Mouse (Mus musculus) left cerebral cortex, postnatal 4 days (tissue): Measurements from ENCODE around the gene Sdhb. TPM values are rescaled to one million over a fixed set of nuclear protein-coding genes. Genes with fewer than 3 reads are reported as not detected.
A peak's percentile ranks its signal among the peaks of the same experiment; 100 is the strongest.

Experiments used
- DNase-seq: peaks from one replicate; pipeline ENCODE4 v3.0.0-alpha.2; 2022
- intact Hi-C: fragments of 180-260 bp; cut with DNase I; formaldehyde crosslinking; loops from one replicate; pipeline ENCODE4 v1.15.1; 2025
- total RNA-seq, 2 experiments: library from RNA; stranded (reverse); gene quantifications; 2 replicates each; pipeline ENCODE4 v1.2.3; 2021

Sdhb gene
- 100 to 1,000 TPM; 174 to 177 TPM for total RNA-seq

DNA sequence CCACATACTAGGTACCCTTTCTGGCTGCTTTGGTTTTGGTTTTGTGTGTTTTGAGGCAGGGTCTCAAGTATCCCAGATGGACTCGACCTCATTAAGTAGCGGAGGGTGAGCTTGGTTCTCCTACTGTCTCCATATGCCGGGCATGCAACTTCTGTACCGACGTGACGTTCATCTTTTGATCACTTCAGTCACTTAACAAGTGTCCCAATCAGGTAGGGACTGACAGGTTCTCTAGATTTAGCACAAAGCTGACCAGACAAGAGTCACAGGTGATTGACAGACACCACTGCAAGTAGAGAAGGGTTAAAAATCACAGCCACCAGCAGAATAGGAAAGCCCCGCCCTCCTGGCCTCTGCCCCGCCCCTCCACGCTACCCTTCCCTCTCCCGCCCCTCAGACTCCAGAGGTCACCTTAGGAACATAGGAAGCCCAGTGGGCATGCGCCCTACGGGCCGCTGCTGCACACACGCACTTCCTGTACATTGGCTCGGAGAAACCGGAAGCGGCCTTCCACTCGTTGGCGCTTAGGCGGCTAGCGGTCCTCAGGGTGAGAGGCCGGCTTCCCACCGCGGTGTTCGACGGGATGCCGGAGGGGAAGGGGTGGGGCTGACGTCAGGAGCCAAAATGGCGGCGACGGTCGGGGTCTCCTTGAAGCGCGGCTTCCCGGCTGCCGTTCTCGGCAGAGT, at the start of gene Sdhb:
TSS of gene Sdhb (plus strand) at position 423 of the 686 bp plus-strand sequence.
- intact Hi-C loops = loop anchor here (5.0 kb wide), 1 partner anchor 71 kb away; no protein-coding TSS in a partner anchor
- peak; percentile 97 for DNase-seq

GRCm38 (mm10) chr4:140911416-140911815, 49.6 kb upstream of the Sdhb start:
- intact Hi-C loops = no loop called here
- DNase-seq = no peak

DNA sequence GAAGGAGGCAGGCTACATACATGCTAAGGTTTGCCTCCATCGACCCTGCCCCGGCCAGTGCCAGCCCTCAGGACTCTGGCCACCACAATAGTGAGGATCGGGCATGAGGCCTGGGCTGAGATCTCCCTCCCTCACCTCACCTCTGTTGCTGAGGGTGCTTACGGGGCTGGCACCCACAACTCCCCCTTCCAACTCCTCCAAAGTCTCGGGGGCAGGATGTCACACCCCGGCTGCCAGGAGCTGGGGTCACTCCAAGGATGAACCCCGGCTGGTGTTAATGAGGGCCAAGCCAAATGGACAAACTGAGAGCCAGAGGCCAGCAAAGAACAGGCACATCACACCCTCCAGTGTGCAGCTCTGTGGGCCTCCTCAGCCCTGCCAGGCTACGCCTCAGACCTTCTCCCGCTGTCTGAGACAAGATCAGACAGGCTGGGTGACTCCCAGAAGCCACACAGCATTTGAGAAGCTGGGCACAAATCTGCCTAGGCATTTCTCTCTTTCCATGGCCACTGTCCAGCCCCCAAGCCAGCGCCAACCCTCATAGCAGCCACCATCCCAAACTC, 48.7 kb upstream of the Sdhb start:
- intact Hi-C loops = no loop called here
- no peak for DNase-seq

- intact Hi-C loops = no loop called here
- no peak for DNase-seq
Observed at GRCm38 (mm10) chr4:140913565-140913964, 47.4 kb upstream of the Sdhb start.

DNA sequence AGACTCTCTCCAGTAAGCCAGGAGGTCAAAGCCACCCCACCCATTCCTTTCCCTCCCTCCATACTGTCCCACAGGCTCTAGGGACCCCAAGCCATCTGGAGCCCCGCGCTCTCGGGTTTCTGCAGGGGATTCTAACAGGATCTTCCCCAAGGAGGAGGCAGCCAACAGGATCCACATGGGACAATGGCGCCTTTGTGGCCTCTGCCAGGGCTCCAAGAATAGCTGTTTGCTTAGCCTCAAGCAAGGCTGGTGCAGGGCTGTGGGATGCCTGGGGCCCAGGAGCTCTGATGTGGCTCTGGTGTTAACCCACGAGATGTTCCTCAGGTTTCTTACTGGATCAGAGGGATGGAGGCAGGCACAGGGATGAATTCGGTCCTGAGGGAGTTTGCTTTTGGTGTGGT, 46.3 kb upstream of the Sdhb start:
- intact Hi-C loops = no loop called here
- peak; percentile 37 for DNase-seq

- no peak for DNase-seq
- intact Hi-C loops = no loop called here
Observed at GRCm38 (mm10) chr4:140915235-140915634, 45.8 kb upstream of the Sdhb start.

GRCm38 (mm10) chr4:140916296-140916695, 44.7 kb upstream of the Sdhb start:
- DNase-seq = no peak

GRCm38 (mm10) chr4:140917451-140917850, 43.6 kb upstream of the Sdhb start:
- no peak for DNase-seq
- intact Hi-C loops = no loop called here

More at GRCm38 (mm10) chr4:140916296-140916695, 44.7 kb upstream of the Sdhb start:
- intact Hi-C loops = no loop called here

- no peak for DNase-seq
- intact Hi-C loops = no loop called here
Observed at GRCm38 (mm10) chr4:140919974-140920836, 40.8 kb upstream of the Sdhb start.

DNA sequence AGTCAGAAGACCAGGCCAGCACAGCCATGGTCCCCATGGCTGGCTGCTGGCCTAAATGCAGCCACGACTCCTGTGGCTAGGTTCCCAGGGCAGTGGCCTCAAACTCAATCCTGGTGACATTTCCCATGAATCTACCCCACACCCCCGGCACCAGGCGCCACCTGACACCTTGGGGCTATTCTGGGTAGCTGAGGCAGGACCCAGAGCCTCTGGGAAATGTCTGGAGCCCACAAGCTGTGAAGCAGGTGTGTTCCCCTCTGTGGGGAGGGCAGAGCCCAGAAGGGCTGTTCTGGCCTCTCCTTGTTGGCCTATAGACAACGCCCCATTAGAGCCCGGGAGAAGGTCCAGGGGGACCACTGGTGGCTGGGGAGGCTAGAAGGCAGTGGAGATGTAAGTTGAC, 38.5 kb upstream of the Sdhb start:
- no peak for DNase-seq
- intact Hi-C loops = no loop called here

- DNase-seq = no peak
- intact Hi-C loops = no loop called here
Observed at GRCm38 (mm10) chr4:140925648-140926047, 35.4 kb upstream of the Sdhb start.

GRCm38 (mm10) chr4:140928349-140928748, 32.7 kb upstream of the Sdhb start:
- no peak for DNase-seq
- intact Hi-C loops = no loop called here

DNA sequence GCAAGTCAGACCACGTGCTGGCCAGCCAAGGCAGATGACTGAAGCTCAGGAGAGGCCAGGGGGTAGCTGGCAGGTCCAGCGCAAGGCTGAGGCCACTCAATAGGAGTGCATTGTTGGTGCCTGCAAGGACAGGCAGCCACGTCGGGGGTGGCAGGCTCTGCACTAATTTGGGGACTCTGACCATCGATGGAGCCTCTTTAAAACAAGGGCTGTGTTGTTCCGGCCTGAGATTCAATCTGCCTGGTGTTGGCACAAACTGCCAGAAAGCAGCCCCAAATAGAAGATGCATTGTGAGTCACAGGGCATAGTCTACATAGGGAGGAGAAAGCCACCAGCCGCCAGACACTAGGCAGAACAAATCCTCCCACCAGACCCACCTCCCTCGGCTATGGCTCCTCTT, 31.3 kb upstream of the Sdhb start:
- DNase-seq = peak; percentile 47
- intact Hi-C loops = no loop called here

- DNase-seq = no peak
- intact Hi-C loops = no loop called here
Observed at GRCm38 (mm10) chr4:140930900-140931470, 30.0 kb upstream of the Sdhb start.

- intact Hi-C loops = no loop called here
- no peak for DNase-seq
Observed at GRCm38 (mm10) chr4:140935643-140936042, 25.4 kb upstream of the Sdhb start.

GRCm38 (mm10) chr4:140944356-140944755, 16.6 kb upstream of the Sdhb start:
- no peak for DNase-seq
- intact Hi-C loops = no loop called here

DNA sequence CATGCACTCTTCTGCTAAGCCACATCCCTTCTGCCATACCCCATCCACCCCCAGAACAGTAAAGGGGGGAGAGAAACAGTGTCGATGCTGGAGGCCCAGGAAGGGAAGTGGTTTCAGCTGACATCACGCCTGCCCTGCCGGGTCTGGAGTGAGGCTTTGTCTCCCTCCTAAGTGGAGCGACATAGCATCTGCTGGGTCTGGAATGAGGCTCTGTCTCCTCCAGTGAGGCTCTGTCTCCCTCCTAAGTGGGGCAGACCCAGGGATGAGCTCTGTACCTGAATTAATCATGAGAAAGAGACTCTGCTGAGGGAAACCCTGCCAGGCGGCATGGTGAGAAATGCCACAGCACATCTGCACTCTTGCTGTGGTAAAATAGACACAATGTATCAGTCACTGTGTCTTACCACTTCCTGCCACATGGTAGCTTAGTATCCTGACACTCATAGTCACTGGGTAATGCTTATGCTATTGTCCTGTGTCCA, 16.0 kb upstream of the Sdhb start:
- DNase-seq = no peak
- intact Hi-C loops = no loop called here

GRCm38 (mm10) chr4:140945571-140945970, 15.4 kb upstream of the Sdhb start:
- intact Hi-C loops = no loop called here
- DNase-seq = no peak

DNA sequence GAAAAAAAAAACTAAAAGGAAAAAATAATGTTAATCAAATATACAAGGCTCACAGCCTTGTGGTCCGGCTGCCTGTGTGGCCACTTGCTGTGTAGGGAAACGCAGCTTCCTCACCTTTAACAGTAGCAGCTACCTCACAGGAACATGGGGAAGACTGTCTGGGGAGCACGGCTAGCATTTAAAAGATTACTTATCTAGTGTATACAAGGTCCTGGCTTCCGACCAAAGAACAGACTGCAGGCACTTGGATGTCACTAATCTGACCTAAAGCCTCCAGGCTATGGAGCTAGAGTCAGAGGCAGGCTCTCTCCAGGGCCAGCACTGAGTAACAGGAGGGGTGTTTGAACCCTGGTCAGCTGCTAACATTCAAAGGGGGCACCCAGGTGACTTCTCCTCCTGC, 15.0 kb upstream of the Sdhb start:
- intact Hi-C loops = no loop called here
- DNase-seq = no peak

DNA sequence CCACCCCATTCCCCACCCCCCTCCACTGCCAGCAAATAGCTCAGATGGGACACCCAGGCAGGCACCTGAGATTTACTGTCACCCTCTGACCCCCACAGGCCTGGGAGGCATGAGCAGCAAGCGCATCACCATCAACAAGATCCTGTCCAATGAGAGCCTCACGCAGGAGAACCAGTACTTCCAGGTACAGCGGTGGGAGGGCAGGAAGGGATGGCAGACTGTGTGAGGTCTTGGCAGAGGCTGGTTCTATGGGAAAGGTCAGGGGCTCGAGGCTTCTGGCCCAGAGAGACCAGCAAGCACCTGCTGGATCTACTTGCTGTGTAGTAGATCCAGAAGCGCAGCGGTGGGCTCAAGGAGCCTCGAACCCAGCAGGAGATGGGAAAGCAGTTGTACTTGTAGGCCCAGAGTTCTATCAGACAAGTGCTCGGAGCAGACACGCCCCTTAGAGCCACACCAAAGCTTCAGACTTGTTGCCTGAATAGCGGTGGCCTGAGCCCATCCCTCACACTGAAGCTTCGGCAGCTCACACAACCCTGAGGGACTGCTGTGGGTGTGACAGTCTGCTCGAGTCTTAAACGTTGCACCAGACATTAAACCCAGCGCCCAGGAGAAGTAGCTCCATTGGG, 14.3 kb upstream of the Sdhb start:
- intact Hi-C loops = no loop called here
- DNase-seq = no peak
